Mouse (Mus musculus): ENCODE results near the gene Zbtb8os. TPM values are rescaled to one million over a fixed set of nuclear protein-coding genes. Genes with fewer than 3 reads are reported as not detected.

Zbtb8os gene
- polyA plus RNA-seq, 1 experiment from 2014 or later, result 39.1 TPM

DNA sequence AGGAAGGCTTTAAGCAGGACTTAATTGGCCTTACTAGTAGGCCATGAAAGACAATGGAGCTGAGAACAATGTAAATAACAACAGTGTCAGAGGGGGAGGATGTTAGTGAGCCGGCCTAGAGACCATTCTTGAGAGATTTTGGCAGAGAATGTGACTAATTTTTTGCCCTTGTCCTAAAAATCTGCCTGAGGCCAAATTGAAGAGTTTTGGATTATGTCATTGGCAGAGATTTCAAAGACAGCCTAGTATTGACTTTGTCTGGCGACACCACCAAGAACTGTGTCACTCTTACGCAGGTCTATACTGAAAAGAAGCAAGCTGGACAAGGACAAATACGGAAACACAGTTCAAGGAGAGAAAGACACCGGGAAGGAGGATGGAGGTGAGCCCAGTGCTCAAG, 27.3 kb downstream of the Zbtb8os start:
- Histone ChIP-seq H3K4me3 (no peak overlapping the region), H3K27me3 (no peaks in the 10 kb centered on the region), H3K9ac (no peak overlapping the region), H3K27ac (0 out of 2 replicates have a peak overlapping the region, but pooled peaks have one; percentile 54), H3K9me3 (no peaks in the 10 kb centered on the region), H3K36me3 (peaks cover 38% of the 10 kb centered on the region), H3K4me2 (no peak overlapping the region), H3K4me1 (peaks cover 8% of the 10 kb centered on the region; the same call in 1 of the 2 replicates)
- no peak for ATAC-seq (ENCODE audit: insufficient number of reproducible peaks, low FRiP score, low TSS enrichment, low read depth)
- WGBS, result 77% methylated on average over 5 of the region's 5 CpGs

DNA sequence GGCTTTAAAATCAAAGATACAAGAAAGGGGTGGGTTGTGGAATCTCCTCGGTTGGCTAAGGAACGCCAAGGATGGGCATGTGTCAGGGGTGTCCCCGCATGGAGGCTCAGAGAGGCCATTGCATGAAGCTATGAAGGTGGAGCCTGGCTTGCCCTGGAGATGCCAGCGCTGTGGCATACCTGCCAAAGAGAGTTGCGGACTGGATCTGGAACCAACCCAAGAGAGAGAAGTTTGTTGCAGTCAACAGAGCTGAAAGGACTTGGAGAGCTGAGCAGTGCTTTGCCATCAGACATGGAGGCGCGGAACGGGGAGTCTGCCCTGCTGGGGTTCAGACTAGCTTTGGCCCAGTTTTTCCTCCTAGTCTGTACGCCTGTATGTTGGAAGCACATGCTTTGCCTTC, 28.0 kb downstream of the Zbtb8os start:
- no peaks in the 10 kb centered on the region for H3K9me3 ChIP-seq
- no peak overlapping the region for H3K9ac ChIP-seq
- no peak overlapping the region for H3K4me2 ChIP-seq
- H3K4me1 ChIP-seq, result peaks cover 8% of the 10 kb centered on the region; the same call in 1 of the 2 replicates
- peak overlapping the region; percentile 54 for H3K27ac ChIP-seq
- H3K27me3 ChIP-seq, result no peaks in the 10 kb centered on the region
- WGBS, result 86% methylated on average over 9 of the region's 9 CpGs
- H3K36me3 ChIP-seq, result peaks cover 32% of the 10 kb centered on the region
- no peak overlapping the region for H3K4me3 ChIP-seq
- ATAC-seq (ENCODE audit: insufficient number of reproducible peaks, low FRiP score, low TSS enrichment, low read depth), result no peak

DNA sequence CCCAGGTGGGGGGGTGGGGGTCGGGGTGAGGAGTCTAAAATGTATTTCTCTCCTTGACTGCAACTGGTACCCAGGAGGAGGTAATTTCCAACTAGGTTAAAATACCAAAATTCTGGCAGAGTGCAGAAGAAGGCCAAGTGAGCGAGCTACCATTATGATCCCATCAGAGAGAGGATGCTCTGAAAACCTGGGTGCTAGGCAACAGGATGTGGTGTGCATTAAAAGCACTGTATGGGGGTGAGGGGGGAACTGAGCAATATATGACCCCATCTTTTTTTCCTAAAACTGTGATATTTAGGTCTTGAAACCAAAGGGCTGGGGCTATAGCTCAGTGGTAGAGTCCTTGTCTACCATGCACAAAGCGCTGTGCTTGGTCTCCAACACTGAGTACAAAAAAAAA, 28.9 kb downstream of the Zbtb8os start:
- Histone ChIP-seq H3K9ac (no peak overlapping the region), H3K27ac (no peak overlapping the region), H3K9me3 (no peaks in the 10 kb centered on the region), H3K27me3 (no peaks in the 10 kb centered on the region), H3K4me2 (no peak overlapping the region), H3K4me3 (no peak overlapping the region), H3K36me3 (peaks cover 30% of the 10 kb centered on the region), H3K4me1 (peaks cover 8% of the 10 kb centered on the region; the same call in 1 of the 2 replicates)
- no peak for ATAC-seq (ENCODE audit: insufficient number of reproducible peaks, low FRiP score, low TSS enrichment, low read depth)
- 87% methylated on average over 3 of the region's 3 CpGs for WGBS

DNA sequence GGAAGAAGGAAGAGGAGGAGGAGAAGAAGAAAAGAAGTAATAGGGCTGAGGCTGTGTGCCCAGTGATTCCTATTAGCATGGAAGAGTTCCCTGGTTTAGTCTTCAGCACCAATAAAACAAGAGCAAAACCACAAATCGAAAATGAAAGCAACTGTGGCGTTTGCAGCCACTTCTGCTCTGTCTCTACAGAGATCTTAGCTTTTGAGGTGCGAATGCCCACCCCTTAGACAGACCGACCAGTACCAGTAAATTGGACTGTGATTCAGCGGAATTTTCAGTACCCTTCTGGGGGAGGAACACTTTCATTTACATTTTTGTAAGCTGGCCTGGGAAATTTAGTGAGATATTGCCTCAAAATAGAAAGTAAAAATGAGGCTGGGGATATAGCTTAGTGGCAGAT, 29.7 kb downstream of the Zbtb8os start:
- H3K4me3 ChIP-seq, result no peak overlapping the region
- H3K9ac ChIP-seq, result no peak overlapping the region
- no peaks in the 10 kb centered on the region for H3K9me3 ChIP-seq
- no peak overlapping the region for H3K27ac ChIP-seq
- H3K36me3 ChIP-seq, result peaks cover 21% of the 10 kb centered on the region
- no peak for ATAC-seq (ENCODE audit: insufficient number of reproducible peaks, low FRiP score, low TSS enrichment, low read depth)
- peaks cover 8% of the 10 kb centered on the region; the same call in 1 of the 2 replicates for H3K4me1 ChIP-seq
- H3K27me3 ChIP-seq, result no peaks in the 10 kb centered on the region
- no peak overlapping the region for H3K4me2 ChIP-seq
- 84% methylated on average over 5 of the region's 5 CpGs for WGBS

DNA sequence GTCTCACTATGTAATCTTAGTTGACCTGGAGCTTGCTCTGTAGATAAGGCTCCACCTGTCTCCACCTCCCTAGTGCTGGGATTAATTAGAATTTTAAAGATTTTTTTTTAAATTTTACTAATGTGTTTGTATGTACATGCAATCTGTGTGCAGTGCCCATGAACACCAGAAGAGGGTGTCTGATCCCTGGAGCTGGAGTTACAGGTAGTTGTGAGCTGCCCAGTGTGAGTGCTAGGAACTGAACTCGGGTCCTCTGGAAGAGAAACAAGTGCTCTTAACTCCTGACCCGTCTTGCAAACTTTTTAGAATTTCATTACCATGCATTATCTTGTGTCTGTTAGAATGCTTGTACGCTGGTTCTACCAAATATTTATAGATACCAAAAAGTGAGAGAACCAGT, 35.9 kb downstream of the Zbtb8os start:
- H3K4me3 ChIP-seq, result no peak overlapping the region
- no peak for ATAC-seq (ENCODE audit: insufficient number of reproducible peaks, low FRiP score, low TSS enrichment, low read depth)
- H3K4me2 ChIP-seq, result no peak overlapping the region
- H3K27ac ChIP-seq, result no peak overlapping the region
- no peaks in the 10 kb centered on the region for H3K9me3 ChIP-seq
- WGBS, result 97% methylated on average over 3 of the region's 3 CpGs
- H3K9ac ChIP-seq, result no peak overlapping the region
- H3K27me3 ChIP-seq, result no peaks in the 10 kb centered on the region
- H3K36me3 ChIP-seq, result peaks cover 8% of the 10 kb centered on the region; the same call in 1 of the 2 replicates
- H3K4me1 ChIP-seq, result peaks cover 15% of the 10 kb centered on the region; the same call in 1 of the 2 replicates

DNA sequence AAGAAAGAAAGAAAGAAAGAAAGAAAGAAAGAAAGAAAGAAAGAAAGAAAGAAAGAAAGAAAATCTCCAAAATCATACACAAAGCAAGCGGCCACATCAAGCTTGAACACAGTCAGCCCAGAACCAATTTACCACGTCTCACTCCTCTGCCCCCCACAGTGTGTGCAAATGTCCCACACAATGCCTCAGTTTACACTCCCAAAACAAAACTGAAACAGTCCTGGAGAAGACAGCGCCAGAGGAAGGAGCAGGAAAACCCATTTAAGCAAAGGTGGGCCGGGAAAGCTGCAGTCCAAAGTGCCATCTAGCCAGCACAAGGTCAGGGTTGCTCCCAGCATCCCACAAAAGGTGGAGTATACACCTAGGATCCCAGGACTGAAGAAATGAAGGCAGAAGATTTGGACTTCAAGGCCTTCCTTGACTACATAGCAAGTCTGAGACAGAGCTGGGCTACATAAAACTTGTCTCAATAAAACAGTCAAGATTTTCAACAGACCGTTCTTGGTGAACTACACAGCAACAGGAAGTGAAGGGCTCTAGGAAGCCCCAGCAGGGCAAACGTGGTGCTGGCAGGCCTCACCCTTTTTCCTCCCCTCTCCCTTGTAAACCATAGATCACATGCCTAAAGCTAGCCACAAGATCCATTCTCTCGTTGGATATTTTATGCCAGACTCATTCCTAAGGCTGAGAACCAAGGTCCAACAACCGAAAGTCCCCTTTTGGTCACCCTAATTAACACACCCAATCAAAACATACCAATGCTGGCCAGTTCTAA, 37.9 kb downstream of the Zbtb8os start:
- no peak overlapping the region for H3K9ac ChIP-seq
- H3K27ac ChIP-seq, result 0 out of 2 replicates have a peak overlapping the region, but pooled peaks have one; percentile 17
- ATAC-seq (ENCODE audit: insufficient number of reproducible peaks, low FRiP score, low TSS enrichment, low read depth), result no peak
- H3K4me3 ChIP-seq, result no peak overlapping the region
- H3K4me1 ChIP-seq, result peaks cover 17% of the 10 kb centered on the region; the same call in 1 of the 2 replicates
- H3K27me3 ChIP-seq, result no peaks in the 10 kb centered on the region
- H3K4me2 ChIP-seq, result no peak overlapping the region
- no peaks in the 10 kb centered on the region for H3K9me3 ChIP-seq
- WGBS, result 37% methylated on average over 8 of the region's 8 CpGs
- no peaks in the 10 kb centered on the region; the same call in 1 of the 2 replicates for H3K36me3 ChIP-seq

DNA sequence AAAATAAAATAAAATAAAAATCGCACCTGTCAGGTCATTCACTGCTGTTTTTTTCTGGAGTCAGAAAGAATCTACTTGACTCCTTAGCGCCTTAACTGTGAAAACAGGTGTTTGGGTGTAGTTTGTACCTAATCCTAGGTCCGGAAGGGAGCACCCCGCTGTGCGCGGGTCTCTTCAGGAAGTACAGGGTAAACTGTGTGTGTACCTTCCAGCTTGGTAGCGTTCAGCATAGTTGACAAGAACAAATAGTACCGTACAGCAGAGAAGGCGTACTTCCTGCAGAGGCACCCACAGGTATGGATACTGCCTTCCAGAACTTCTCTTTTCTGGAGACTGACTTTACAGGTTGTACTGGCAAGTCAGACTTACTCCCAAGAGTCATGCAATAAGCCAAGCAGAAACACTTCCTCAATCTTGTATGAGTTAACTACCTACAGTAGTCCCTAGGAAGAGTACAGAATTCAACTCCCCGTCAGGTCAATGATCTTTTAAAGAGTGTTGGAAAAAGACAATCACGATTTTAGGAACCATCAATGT, 38.8 kb downstream of the Zbtb8os start:
- Histone ChIP-seq H3K27me3 (no peaks in the 10 kb centered on the region), H3K4me2 (no peak overlapping the region), H3K9ac (no peak overlapping the region), H3K27ac (no peak overlapping the region), H3K9me3 (no peaks in the 10 kb centered on the region), H3K36me3 (no peaks in the 10 kb centered on the region), H3K4me1 (peaks cover 17% of the 10 kb centered on the region; the same call in 1 of the 2 replicates), H3K4me3 (no peak overlapping the region)
- WGBS, result 55% methylated on average over 11 of the region's 11 CpGs
- ATAC-seq (ENCODE audit: insufficient number of reproducible peaks, low FRiP score, low TSS enrichment, low read depth), result no peak

DNA sequence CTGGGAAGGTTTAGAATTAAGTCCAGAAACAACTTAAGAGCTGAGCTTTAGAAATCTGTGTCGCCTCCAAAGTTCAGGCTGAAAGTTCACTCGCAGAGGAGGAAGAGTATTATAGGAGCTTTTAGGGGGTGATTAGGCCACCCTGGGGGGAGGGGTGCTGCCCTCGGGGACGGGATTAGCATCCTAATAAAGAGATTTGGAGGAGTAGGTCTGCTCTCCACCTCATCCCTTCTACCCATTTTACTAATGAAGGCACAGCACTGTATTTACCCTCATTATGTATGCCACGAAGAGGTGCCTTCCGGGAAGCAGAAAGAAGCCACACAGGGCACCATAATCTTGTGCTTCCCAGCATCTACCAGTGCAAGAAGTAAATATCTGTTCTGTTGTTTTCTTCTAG, 39.5 kb downstream of the Zbtb8os start:
- H3K27me3 ChIP-seq, result no peaks in the 10 kb centered on the region

DNA sequence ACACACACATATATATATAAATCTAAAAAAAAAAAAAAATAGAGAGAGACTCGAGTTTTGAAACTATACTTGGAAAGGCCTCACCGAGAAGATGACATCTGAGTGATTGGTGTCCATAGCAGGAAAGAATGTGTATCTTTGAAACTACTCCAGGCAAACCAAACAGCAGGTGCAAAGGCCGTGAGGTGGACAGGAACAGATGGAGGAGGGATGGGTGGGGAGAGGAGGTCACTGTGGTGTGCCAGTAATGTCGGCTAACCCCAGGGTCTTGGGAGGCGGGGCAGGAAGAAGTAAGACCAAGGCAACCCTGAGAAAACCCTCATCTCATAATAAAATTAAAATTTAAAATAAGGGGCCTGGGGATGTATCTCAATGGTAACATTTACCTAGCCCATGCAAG, 40.3 kb downstream of the Zbtb8os start:
- Histone ChIP-seq H3K4me2 (no peak overlapping the region), H3K4me3 (no peak overlapping the region), H3K9me3 (no peaks in the 10 kb centered on the region), H3K27ac (no peak overlapping the region), H3K36me3 (no peaks in the 10 kb centered on the region), H3K9ac (no peak overlapping the region), H3K4me1 (peaks cover 17% of the 10 kb centered on the region; the same call in 1 of the 2 replicates), H3K27me3 (no peaks in the 10 kb centered on the region)
- ATAC-seq (ENCODE audit: insufficient number of reproducible peaks, low FRiP score, low TSS enrichment, low read depth), result no peak
- 78% methylated on average over 5 of the region's 5 CpGs for WGBS

More for the DNA sequence above, 39.5 kb downstream of the Zbtb8os start:
- no peaks in the 10 kb centered on the region for H3K36me3 ChIP-seq
- H3K27ac ChIP-seq, result no peak overlapping the region
- ATAC-seq (ENCODE audit: insufficient number of reproducible peaks, low FRiP score, low TSS enrichment, low read depth), result no peak
- H3K9me3 ChIP-seq, result no peaks in the 10 kb centered on the region
- H3K4me3 ChIP-seq, result no peak overlapping the region
- H3K4me1 ChIP-seq, result peaks cover 17% of the 10 kb centered on the region; the same call in 1 of the 2 replicates
- no peak overlapping the region for H3K4me2 ChIP-seq
- no peak overlapping the region for H3K9ac ChIP-seq
- 27% methylated on average over 6 of the region's 6 CpGs for WGBS

DNA sequence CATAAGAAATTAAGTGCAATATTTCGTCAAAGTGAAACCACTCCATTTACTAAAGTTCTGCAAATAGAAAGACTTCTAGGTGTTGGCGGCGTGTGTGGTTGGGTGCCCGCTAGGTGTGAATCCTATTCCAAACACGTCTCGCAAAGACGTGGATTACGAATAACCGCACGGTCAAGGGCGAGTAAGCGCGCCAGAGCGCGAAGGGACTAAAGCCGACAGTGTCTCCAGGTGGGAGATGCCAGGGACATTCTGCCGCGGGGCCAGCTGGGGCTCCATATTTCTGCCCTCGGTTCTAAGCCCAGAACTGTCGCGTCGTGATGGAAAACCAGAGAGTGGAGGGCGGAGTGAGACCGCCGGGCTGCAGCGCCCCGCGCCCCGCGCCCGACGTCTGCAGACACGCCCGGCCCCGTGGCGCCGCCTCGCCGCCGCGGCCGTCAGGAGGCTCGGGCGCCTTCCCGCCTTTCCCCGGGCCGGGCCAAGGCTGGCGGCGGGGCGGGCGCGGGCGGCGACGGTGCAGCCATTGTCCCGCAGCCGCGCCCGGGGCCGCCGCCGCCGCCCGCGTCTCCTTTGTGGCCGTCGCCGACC, 41.6 kb downstream of the Zbtb8os start:
- Histone ChIP-seq H3K27me3 (no peaks in the 10 kb centered on the region), H3K27ac (peak overlapping the region; percentile 94)
- 0 out of 2 replicates have a peak, but pooled peaks have one; percentile 27 for ATAC-seq (ENCODE audit: insufficient number of reproducible peaks, low FRiP score, low TSS enrichment, low read depth)

DNA sequence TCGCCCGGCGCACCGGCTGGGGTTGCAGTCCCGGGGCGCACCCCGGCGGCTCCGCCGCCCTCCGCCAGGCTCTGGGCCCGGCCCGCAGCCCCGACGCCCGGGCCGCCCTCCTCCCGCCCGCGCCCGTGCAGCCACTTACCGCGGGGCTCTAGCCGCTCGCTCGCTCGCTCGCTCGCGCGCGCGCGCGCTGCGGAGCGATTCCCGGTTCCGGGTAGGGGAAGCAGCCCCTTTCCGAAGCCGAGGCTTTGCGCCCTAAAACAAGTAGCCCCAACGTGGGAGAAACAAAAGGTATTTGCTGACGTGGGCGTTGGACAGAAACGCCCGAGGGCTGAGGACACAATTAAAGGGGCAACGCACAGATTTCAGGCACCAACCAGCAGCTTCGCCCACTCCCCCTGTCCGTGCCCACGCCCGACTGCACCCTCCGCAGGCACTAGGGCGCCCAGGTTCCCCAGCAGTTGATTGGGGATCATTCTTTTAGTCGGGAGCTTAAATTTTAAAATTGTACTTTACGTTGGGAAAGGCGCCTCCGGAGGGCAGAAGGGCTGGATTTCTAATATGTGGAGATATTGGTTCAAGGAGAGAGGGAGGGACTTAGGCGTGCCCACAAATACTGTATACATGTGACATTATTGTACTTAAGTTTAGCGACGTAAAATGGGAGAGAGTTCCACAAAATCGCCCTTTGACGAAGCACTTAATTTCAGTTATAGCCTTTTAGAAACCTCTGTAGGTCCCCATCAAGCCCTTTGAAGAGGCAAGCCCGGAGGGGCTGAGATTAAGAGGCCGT, 42.3 kb downstream of the Zbtb8os start, which contains the start of gene Zbtb8a:
Gene Zbtb8a (minus strand): TSS at position 516 of the 790 bp plus-strand sequence.
- H3K4me2 ChIP-seq, result peak within 1 kb of the TSS; percentile 70
- H3K4me1 ChIP-seq, result peaks cover 17% of the 10 kb centered on the region; the same call in 1 of the 2 replicates
- peak within 1 kb of the TSS; percentile 82 for H3K9ac ChIP-seq
- H3K27me3 ChIP-seq, result no peaks in the 10 kb centered on the region
- ATAC-seq (ENCODE audit: insufficient number of reproducible peaks, low FRiP score, low TSS enrichment, low read depth), result 0 out of 2 replicates have a peak, but pooled peaks have one; percentile 51
- no peaks in the 10 kb centered on the region for H3K9me3 ChIP-seq
- H3K36me3 ChIP-seq, result no peaks in the 10 kb centered on the region
- H3K27ac ChIP-seq, result peak within 1 kb of the TSS; percentile 94
- WGBS, result 2% methylated on average over 48 of the region's 65 CpGs
- H3K4me3 ChIP-seq, result peak within 1 kb of the TSS; percentile 84

More for the DNA sequence above, 41.6 kb downstream of the Zbtb8os start:
- H3K36me3 ChIP-seq, result no peaks in the 10 kb centered on the region
- H3K4me1 ChIP-seq, result peaks cover 17% of the 10 kb centered on the region; the same call in 1 of the 2 replicates
- H3K9me3 ChIP-seq, result no peaks in the 10 kb centered on the region
- H3K9ac ChIP-seq, result peak overlapping the region; percentile 82
- peak overlapping the region; percentile 84 for H3K4me3 ChIP-seq
- H3K4me2 ChIP-seq, result peak overlapping the region; percentile 70
- under 1% methylated on average over 52 of the region's 68 CpGs for WGBS

Measured in limb, embryonic 15.5 days (tissue).